Mouse (Mus musculus) NIH3T3 (cell line): ENCODE results near the gene Pcare.
A peak's percentile ranks its signal among the peaks of the same experiment; 100 is the strongest.
"Not testable (repeated sequence)": the region's sequence is repeated elsewhere in the genome, so short reads cannot be mapped to it uniquely, and the experiment has no call there.

Experiments used
- DNase-seq: peaks from one replicate; pipeline ENCODE4 v3.0.0-alpha.2; 2012; ENCODE audit warnings: low read depth

Pcare gene

DNA sequence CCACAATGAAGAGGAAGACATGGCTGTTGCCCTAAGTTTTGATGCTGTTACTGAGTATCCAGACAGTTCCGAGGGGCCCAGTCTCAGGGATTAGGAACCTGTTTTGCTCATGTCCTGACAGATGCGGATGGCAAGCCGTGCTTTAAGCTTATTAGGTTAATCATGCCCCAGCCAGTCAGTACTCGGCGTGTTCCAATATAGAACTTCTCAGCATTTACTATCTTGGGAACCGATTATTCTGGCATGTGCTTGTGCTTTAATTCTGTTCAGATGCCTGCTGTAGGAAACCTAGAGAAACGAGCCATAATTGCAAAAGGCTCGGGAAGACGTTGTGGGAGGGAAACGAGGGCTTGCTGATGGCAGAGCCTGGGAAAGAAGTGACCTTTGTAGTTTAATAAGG is at the start of gene Pcare:
TSS of gene Pcare (minus strand) at position 64 of the 400 bp plus-strand sequence.
- DNase-seq: no peak

DNA sequence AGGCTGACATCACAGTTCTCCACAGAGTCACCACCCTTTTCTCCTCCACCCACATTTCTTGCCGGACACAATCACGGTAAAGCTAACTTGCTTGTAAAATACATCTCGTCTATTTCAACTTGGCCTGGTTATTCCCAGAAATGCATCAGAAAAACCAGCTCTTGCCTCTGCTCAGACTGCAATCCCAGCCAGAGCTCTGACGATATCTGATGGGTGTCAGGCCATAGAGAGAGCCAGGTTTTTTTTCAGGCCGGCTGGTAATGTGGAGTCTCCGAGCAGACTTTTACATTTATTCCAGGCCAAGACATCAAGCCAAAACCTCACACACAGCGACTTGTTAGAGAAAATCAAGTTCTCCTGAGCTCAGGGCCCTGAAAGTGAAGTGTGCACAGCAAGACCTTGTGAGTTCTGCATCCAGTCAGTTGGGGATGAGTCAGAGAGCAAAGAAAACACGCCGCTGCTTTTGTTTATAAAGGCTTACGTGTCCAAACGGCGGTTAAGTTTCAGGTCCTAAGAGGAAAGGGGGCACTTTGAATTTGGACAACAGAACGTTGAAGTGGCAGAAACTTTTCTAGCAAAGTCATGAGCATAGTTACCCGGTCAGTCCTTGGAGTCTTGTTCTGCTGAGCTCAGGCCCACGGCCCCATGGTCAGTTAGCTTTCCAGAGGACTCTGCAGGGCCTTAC is 43.0 kb upstream of the Pcare start:
- peak; percentile 82 for DNase-seq

DNA sequence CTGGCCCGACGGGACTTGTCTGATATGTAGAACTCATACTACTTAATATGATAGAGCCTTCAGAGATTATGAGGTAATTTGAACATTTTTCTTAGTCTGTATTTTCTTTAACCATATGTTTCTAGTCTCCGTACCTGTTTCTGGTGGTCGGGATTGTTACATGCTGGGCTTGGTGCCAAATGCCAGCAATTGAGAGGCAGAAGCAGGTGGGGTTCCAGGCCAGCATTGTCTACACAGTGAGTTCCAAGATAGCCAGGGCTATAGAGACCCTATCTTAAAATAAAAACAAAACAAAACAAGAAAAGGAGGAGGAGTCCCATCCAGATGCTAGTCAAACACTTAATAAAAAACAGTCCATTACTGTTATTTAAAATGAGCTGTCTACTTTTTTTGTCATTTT is 38.9 kb upstream of the Pcare start:
- DNase-seq: no peak

DNA sequence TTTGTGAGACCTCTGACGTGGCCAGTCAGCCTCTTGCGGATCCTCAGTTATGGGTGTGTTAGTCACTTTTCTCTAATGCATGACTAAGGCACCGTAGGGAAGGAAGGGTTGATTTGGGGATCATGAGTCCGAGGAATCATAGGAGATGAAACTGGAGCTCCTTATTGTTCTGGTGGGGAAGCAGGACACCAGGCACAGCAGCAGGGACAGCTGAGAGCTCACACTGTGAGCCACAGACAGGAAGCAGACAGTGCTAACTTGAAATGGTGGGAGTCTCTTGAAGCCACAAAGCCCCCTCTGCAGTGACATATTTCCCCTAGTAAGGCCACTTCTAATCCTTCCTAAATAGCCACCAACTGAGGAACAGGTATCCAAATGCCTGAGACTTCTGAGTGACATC is 38.4 kb upstream of the Pcare start:
- DNase-seq: peak; percentile 22

DNA sequence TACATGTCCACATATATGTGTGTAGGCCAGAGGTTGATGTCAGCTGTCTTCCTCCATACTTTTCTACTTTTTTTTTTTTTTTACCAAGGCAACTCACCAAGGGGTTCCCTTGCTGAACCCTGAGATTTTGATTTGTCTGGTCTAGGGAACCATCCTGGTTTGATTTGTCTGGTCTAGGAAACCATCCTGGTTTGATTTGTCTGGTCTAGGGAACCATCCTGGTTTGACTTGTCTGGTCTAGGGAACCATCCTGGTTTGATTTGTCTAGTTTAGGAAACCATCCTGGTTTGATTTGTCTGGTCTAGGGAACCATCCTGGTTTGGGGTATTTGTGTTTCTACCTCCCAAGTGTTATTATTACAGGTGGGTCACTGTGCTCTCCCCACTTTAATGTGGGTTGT is 33.8 kb upstream of the Pcare start:
- no peak for DNase-seq

DNA sequence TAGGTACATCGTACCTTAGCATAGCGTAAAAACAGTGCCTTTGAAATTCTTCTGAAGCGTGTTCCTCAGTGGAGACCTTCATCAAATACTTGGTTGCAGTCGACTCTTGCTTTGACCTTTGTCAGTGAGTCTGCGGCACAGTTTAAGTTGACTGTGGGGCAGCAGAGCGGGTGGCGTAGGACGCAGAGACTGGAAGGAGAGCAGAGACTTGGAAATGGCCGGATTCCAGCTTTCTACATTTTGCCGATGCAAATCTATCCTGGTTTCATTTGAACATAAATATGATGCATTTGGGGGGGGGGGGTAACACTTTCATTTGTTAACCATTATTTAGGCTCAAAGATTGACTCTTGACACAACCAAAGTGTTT is 30.7 kb upstream of the Pcare start:
- no peak for DNase-seq

DNA sequence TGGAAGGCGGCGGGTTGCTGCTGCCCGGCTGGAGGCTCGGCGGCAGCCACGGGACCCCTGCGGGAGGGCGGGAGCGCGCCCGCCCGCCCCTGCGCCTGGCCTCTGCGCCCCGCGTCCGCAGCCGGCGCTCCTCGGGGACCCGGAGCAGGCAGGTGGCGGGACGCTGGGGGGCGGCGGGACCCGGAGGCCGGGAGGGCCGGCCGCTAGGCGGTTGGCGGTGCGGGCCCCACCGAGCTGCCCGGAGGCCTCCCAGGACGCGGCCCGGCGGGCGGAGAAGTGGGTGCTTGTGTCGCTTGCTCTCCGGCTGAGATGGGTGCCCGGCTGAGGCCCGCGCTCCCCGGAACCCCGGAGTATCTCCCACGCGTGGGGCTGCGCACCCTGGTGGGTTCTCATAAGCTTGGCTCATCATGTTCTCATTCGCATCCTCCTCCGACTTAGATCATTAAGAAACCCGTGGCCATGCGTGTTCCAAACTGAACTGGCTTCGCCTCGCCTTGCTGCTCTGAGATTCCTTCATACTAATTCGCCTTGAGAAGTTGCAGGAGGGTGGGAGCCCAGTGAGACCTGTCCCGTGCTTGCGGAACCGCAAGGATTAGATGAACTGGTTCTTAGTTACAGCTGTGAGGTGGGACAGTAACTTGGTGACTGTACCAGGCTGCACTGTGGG is 30.1 kb upstream of the Pcare start:
- no peak for DNase-seq

DNA sequence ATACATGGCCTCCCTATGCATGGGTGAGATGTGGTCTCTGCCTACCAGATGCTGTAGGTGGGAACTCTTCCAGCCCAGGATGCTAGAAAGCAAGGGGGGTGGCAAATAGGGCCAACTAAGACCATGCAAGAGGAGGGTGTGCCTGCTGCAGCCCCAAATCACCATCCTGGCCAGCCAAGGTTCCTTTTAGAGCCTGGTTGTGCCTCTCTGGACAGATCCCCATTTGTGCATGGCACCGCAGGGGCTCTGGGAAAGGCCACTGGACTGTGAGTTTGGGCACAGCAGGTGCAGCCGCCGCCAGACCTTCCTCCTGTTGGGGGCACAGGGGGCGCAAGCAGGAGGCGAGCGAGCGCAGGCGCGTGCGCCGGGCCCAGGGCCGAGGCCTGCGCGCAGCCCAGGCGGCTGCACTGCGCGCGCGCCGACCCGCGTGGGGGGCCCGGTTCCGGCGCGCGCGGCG is 29.6 kb upstream of the Pcare start:
- DNase-seq: no peak

DNA sequence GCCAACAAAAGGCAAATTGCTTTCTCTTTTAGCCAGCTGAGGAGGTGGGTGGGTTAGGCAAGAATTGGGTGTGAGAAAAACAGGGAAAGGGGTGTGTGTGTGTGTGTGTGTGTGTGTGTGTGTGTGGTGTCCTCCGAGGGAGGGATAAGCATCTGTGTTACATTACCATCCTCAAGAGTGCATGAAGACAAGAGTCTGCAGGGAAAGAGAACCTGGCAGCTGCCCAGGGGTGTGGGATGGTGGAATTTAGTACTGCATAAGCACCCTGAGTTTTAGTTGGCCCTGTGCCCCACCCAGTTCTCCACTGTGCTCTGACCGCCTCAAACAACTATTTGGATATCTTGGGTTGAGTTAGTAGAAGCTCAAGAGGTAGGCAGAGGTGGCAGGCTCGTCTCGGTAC is 28.3 kb upstream of the Pcare start:
- DNase-seq: peak; percentile 96

DNA sequence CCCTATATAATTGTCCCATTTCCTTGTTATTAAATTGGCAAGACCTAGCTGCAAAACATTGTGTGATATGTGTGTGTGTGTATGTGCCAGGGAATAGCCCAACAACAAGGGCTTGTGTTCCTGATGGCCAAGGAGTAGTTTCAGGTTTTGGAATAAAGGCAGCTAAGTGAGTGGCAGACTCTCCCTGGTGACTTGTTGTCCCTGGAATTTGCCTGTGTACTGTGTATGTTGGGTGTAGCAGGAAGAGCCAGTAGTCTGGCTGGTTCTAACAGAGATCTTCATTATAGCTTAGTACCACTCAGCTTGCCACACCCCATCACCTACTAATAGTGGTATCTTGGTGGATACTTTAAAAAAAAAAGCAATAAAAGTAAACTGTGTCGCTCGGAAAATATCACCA is 27.8 kb upstream of the Pcare start:
- DNase-seq: no peak

DNA sequence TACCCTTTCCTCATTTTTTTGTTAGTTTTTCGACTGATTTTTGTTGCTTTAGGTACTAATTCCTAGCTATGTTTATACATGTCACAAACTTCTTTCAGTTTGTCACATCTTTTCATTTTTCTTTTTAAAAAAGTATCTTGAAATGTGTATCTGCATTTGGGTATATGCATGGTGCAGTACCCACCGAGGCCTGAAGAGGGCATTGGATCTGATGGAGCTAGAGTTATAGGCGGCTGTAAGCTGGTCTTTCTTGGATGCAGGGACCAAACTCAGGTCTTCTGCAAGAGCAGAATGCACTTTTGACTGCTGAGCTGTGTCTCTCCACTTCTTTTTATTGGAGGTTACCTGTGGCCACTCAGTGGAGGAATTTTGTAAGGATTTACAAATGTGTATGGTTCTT is 26.0 kb upstream of the Pcare start:
- DNase-seq: no peak

DNA sequence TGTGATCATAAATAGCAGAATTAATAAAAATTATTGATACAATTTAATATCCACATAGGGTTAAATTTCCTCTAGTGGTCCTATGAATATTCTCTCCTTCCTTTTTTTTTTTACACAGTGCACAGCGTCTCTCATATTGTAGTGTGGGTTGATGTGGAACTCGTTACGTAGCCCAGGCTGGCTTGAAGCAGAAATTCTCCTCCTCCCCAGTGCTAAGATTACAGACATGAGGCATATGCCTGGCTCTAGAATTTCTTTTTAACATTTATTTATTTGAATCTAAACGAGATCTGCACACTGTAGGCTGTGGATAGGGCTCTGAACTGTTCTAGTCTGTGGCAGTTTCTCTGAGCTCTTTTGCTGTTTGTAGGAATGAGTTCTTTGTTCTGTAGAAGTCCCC is 22.6 kb upstream of the Pcare start:
- DNase-seq: no peak

DNA sequence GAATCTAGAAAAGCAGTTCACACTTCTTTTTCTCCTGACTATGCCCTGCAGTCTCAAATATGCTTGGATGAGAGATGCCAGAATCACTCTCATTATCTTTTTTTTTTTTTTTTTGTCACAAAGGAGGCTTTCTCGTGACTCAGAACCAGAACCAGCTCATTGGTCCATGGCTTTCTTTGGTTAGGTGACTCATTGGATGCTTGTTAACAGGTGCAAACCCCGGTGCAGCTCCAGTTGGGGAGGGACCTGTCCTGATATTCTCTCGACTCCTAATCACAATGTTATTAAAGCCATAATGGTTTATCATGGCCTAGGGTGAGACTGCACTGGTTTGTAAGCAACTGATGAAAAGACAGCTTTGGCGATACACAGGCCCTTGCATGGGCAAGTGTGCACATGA is 21.5 kb upstream of the Pcare start:
- DNase-seq: no peak

DNA sequence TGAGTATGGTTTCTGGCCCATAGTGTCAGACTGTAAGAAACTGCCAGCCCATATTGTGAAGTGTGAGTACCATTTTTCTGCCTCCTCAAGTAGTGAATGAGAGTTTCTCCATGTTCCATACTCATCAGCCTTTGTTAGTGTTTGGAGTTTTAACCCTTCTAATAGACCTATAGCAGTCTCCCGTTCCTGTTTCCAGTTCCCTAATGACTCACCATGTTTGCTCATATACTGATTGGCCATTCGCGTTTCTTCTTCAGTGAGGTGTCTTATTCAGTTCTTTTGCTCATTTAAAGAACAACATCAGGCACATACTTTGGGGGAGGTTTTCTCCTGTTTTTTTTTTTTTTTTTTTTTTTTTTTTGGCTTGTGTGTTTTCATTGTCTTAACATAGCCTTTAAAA is 18.0 kb upstream of the Pcare start:
- DNase-seq: no peak

DNA sequence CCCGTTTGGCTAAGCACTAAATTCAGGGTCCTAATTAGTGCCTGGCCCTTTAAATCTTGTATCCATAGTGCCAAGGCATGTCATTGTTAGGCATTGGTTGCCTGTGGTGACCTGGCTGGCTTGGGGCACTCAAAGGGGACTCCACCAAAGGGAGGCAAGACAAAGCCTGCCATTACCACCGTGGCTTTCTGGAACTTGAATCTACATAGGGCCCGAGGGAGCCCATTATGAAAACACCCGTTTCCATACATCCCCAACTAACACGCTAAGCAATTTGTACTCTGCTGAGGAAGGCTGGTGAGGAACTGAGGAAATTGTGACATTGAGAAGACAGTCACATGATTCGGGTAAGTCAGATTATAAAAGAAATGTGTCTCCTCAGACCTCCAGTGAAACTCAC is 16.9 kb upstream of the Pcare start:
- DNase-seq: no peak

DNA sequence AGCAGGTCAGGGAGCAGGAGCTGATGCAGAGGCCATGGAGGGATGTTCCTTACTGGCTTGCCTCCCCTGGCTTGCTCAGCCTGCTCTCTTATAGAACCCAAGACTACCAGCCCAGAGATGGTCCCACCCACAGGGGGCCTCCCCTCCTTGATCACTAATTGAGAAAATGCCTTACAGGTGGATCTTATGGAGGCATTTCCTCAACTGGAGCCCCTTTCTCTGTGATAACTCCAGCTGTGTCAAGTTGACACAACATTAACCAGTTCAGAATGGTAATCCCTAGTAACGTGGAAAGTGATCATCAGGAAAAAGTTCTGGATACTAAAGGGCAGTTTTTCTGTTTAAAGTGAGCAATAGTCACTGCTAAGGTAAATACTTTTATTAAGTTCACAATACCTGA is 15.5 kb upstream of the Pcare start, which contains the start of gene Clip4:
TSS of gene Clip4 (plus strand) at position 301 of the 400 bp plus-strand sequence.
- not testable (repeated sequence) for DNase-seq

DNA sequence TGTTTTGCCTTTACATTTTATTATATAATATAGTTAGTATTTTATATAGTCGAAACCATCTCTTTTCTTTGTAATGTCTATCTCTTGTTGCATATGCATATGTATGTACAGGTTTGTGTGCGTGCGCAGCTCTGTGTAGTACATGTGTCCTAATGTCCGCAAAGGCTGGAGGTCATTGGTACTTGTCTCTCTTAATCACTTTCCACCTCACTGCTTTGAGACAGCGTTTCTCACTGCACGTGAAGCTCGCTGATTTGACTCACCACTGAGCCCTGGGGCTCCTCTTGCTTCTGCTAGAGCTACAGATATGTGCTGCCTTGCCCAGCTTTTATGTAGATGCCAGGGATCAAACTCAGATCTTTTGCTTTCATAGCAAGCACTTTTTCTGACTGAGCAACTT is 7.8 kb upstream of the Pcare start:
- DNase-seq: no peak

DNA sequence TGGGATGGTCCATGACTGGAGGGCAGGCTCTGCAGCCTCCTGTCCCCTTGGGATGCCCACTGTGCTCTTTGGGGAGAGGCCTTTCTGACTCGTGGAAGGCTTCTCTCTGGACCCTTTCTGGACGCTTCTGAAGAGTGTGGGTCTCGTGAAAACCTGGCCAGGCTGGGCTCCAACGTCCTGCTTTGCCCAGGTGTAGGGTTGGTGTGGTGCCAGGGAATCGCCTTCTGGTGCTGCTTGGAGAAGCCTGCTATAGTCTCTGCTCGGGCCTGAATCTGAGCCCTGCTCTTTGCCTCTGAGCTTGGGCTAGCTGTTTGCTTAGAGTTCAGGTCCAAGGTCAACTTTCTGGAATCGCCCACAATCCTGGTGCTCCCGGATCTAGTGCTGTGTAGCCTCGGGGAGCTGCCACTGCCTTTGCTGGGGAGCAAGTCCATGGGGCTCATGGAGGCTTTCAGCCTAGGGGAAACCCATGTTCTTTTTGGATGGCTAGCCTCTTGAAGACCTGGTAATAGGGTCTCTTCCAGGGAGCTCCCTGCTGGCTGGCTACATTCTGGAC is 3.0 kb downstream of the Pcare start:
- DNase-seq: no peak

DNA sequence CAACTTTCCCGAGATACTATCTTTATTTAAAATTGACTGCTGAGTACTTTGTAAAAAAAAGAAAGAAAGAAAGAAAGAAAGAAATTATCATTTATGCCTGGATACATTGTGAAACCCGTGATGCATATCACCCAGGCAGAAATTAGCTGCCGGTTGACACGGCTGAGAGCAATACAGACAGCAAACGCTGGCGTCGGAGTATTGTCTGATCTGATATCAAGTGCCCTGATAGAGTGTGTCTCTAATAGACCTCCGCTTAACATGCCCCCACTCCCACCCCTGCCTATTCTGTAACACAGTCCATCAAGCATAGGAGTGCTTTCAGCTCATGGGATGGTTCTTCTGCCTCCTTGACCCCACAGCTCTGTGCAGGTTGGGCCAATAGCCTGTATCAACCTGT is 5.1 kb downstream of the Pcare start:
- no peak for DNase-seq

DNA sequence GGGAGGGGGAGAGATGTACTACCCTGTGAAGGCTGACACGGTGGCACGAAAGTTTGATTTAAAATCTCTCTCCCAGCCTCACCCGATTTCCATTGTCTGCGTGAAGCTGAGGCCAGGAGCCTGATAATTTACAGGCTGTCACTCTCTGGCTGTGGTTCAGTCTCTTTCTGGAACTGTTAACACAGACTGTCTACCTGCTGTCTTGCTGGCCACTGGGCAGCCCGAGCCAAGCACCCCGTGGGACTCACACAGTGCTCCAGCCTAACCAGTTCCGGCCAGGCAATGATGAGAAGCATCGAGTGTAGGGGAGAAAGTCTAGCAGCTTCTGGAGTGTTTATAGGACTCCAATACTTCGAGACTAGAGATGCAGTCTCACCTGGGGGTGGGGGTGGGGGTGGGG is 6.6 kb downstream of the Pcare start:
- DNase-seq: no peak

DNA sequence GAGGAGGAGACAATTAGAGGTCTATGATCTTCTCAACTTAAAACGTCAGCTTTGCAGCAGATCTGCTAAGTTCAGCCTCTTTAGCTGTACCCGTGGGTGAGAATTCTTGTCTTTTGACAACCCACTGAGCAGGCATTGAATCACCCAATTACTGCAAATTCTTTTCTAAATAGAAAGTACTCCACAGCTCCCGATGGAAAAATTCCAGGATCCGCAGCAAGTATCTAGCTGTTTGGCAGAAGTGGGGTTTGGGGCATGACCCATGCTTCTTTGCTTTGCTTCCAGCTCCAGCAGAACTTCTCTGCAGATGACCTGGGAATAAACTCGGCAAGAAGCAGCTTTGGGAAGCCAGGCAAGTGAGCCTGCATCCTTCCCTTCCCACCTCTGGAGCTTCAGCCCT is 9.8 kb downstream of the Pcare start:
- peak; percentile 90 for DNase-seq

DNA sequence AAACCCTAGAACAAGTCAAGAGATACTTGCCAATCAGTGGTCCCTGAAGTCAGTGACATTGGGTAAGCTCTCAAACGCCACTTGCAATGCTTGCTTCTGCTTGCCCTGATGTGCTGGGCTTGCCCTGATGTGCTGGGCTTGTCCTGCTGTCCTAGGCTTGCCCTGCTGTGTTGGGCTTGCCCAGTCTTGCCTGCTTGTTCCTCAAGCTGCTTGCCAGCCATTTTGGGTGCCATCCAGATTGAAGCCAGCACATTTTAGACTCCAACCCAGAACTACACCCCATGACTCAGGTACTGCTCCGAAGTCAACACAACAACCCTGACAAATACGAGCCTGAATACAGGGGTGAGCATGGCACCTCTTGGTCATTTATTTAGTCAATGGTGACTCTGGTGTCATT is 10.5 kb downstream of the Pcare start:
- peak; percentile 40 for DNase-seq

DNA sequence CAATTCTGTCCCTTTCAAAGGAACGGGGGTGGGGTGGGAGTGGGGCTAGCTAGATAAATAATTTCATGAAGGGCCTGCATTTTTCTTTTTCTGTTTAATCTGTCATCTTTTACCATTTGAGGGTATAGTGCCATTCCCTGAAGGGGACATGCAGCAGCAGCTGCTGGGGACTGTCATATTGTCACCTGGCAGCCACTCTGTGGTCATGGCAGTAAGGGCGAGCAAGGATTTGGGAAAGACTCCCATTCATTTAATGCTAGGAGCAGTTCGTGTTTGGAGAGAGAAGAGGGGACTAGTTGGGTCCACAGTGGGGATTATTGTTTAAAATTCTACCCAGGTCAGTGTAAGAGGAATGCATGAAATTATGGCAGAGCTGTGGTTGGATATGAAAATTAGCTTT is 16.3 kb downstream of the Pcare start:
- no peak for DNase-seq

DNA sequence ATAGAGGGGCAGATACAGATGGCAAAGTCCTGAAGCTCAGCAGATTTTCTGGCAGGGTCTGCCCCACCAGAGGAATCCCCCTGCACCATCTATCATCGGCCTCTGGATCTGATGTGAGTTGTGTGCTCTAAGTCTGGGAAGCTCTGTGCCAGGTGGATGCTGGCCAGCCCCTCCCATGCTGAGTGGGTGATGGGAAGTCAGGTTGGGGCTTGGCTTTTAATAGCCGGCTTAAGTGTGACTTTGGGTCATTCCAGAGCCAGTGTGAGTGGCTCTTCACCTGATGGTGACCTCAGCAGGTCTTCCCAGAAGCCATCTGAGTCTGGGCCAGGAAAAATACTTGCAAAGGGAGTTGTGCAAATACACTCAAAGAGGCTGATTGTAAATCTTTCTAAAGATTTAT is 22.0 kb downstream of the Pcare start:
- DNase-seq: peak; percentile 67
